Mouse (Mus musculus): ENCODE measurements at regions not wholly inside any gene's neighbourhood (a gene's known extent, or its start where the extent isn't known, plus 50 kb on each side); places are given as distances from the start of the nearest gene placed in this dataset.

GRCm38 (mm10) chr5:64517835-64518234 is 285.4 kb upstream of the Klf3 start:
- no peak for TF ChIP-seq ZKSCAN1 (IDR thresholded peaks at IDR 0.05; ENCODE audit: low read depth, low read length)
- no peak for TF ChIP-seq POLR2A (IDR thresholded peaks at IDR 0.05; ENCODE audit: control insufficient read depth in 1 of 2, insufficient read depth in 1 of 2, low read depth in 1 of 2, low read length in 2 of 2, poor library complexity in 1 of 2)
- no peak for TF ChIP-seq CTCF (IDR thresholded peaks at IDR 0.05 in 2 of 3, conservative IDR thresholded peaks at IDR 0.05 in 1 of 3; ENCODE audit: control insufficient read depth in 1 of 3, insufficient read depth in 1 of 3, low read depth in 2 of 3, low read length in 3 of 3, poor library complexity in 1 of 3, severe bottlenecking in 1 of 3)
- no peak for TF ChIP-seq EP300 (IDR thresholded peaks at IDR 0.05; ENCODE audit: low read depth in 1 of 2, low read length in 2 of 2)
- no peak for TF ChIP-seq HCFC1 (IDR thresholded peaks at IDR 0.05; ENCODE audit: low read depth, low read length)
- no peak for TF ChIP-seq TCF12 (IDR thresholded peaks at IDR 0.05; ENCODE audit: low read depth, low read length)
- no peak for TF ChIP-seq BHLHE40 (IDR thresholded peaks at IDR 0.05; ENCODE audit: borderline replicate concordance, low read depth, low read length)

Data from MEL (cell line).